Mouse (Mus musculus) ES-E14 (cell line): ENCODE data around the gene 2410015M20Rik. TPM values are rescaled to one million over a fixed set of nuclear protein-coding genes. Genes with fewer than 3 reads are reported as not detected.

Experiments used
- DNase-seq: peaks from one replicate; pipeline ENCODE4 v3.0.0-alpha.2; 2013; ENCODE audit warnings: low read depth, low spot score
- H3K27ac ChIP-seq: 2 replicates; pipeline ENCODE4 v1.5.1; 2012; ENCODE audit warnings: low read depth, mild to moderate bottlenecking, low read length, moderate library complexity, mixed read lengths; ENCODE audit not compliant: poor library complexity, insufficient read depth, severe bottlenecking
- H3K36me3 ChIP-seq: 2 replicates; pipeline ENCODE4 v1.6.1; 2012; ENCODE audit warnings: mild to moderate bottlenecking, low read length, moderate library complexity, mixed read lengths; ENCODE audit not compliant: control insufficient read depth, poor library complexity, insufficient read depth, severe bottlenecking
- H3K4me1 ChIP-seq, 2 experiments: fragments of 150-350 bp in 1 of 2; sonication (generic) in 1 of 2; 2 replicates each; pipeline ENCODE4 v1.6.1; 2012; ENCODE audit warnings: low read length in 2 of 2, mild to moderate bottlenecking in 1 of 2, mixed read lengths in 1 of 2; ENCODE audit not compliant: control insufficient read depth in 2 of 2, insufficient read depth in 2 of 2, poor library complexity in 1 of 2
- H3K4me3 ChIP-seq, 2 experiments: fragments of 150-350 bp in 1 of 2; sonication (generic) in 1 of 2; 2 replicates each; pipeline ENCODE4 v1.5.1; 2012; ENCODE audit warnings: low read length in 2 of 2, low read depth in 1 of 2, mild to moderate bottlenecking in 1 of 2, mixed read lengths in 1 of 2; ENCODE audit not compliant: insufficient read depth in 1 of 2, poor library complexity in 1 of 2, severe bottlenecking in 1 of 2
- H3K9ac ChIP-seq: 2 replicates; pipeline ENCODE4 v1.6.1; 2012; ENCODE audit warnings: low read depth, mild to moderate bottlenecking, low read length, mixed read lengths; ENCODE audit not compliant: poor library complexity, insufficient read depth, severe bottlenecking
- H3K9me3 ChIP-seq: fragments of 150-350 bp; sonication (generic); 2 replicates; pipeline ENCODE4 v1.6.1; 2012; ENCODE audit warnings: low read depth, mild to moderate bottlenecking, low read length; ENCODE audit not compliant: control insufficient read depth, insufficient read depth
- CHD2 ChIP-seq: IDR thresholded peaks from 2 replicates; pipeline ENCODE4 v1.6.1; 2014; ENCODE audit warnings: mild to moderate bottlenecking, low read depth, low read length, inconsistent platforms
- HCFC1 ChIP-seq: IDR thresholded peaks from 2 replicates; pipeline ENCODE4 v1.6.1; 2012; ENCODE audit warnings: low read length, inconsistent platforms, borderline replicate concordance; ENCODE audit not compliant: insufficient read depth
- MAFK ChIP-seq: IDR thresholded peaks from 2 replicates; pipeline ENCODE4 v1.6.1; 2014; ENCODE audit warnings: mild to moderate bottlenecking, low read depth, low read length, inconsistent platforms; ENCODE audit not compliant: insufficient read depth
- ZC3H11A ChIP-seq: IDR thresholded peaks from 2 replicates; pipeline ENCODE4 v1.6.1; 2012; ENCODE audit warnings: low read depth, mild to moderate bottlenecking, inconsistent platforms, low read length, borderline replicate concordance
- ZNF384 ChIP-seq: IDR thresholded peaks from 2 replicates; pipeline ENCODE4 v1.6.1; 2012; ENCODE audit warnings: low read depth, low read length, inconsistent platforms
- in situ Hi-C, 2 experiments: fragments of 600-800 bp; cut with MboI; formaldehyde crosslinking; loops; one replicate each; pipeline ENCODE4 v1.15.1; 2025; ENCODE audit warnings: low sequenced_read_pairs in 2 of 2, inconsistent platforms in 1 of 2; ENCODE audit not compliant: unreplicated experiment in 2 of 2
- total RNA-seq: library from RNA; depleted of rRNA; stranded (reverse); fragments of 300-350 nt; gene quantifications from 2 replicates; pipeline ENCODE4 v1.2.3, GENCODE M21; 2012

Gene 2410015M20Rik
- total RNA-seq, 1 experiment = 236 TPM

DNA sequence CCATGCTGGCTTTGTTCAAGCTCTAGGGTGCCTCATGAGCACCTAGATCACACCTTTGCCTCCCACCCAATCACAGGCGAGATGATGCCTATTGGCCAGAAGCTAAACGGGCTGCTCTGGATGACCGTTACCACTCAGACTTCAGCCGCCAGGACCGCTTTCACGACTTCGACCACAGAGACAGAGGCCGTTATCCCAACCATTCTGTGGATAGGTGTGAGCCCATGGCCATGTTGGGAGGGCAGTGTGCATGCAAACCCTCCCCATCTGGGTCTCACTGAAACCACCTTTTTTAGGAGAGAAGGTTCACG is 5.5 kb downstream of the 2410015M20Rik start:
- peaks cover 2 to 5% of the 10 kb centered on the region in 2 experiments; a peak in 3 of 4 replicates for H3K4me1 ChIP-seq
- H3K4me3 ChIP-seq = no peak overlapping the region
- TF ChIP-seq HCFC1 = no peak
- in situ Hi-C loops = no loop called here
- H3K36me3 ChIP-seq = peaks cover 78% of the 10 kb centered on the region
- no peak for DNase-seq
- H3K9me3 ChIP-seq = no peaks in the 10 kb centered on the region
- no peak overlapping the region for H3K9ac ChIP-seq
- H3K27ac ChIP-seq = no peak overlapping the region

GRCm38 (mm10) chr17:56603186-56604069 is 6.1 kb downstream of the 2410015M20Rik start:
- H3K9ac ChIP-seq = peak overlapping the region; percentile 0; the same call in 1 of the 2 replicates
- no peak for DNase-seq
- TF ChIP-seq MAFK (no peak), ZC3H11A (no peak), CHD2 (no peak), ZNF384 (no peak), HCFC1 (no peak)
- no peaks in the 10 kb centered on the region for H3K9me3 ChIP-seq
- in situ Hi-C loops = no loop called here
- peak overlapping the region in 1 of 2 experiments; percentile 18; a peak in 1 of 4 replicates for H3K4me3 ChIP-seq
- no peak overlapping the region for H3K27ac ChIP-seq
- peaks cover 0 to under 1% of the 10 kb centered on the region in 2 experiments; a peak in 2 of 4 replicates for H3K4me1 ChIP-seq
- peaks cover 78% of the 10 kb centered on the region for H3K36me3 ChIP-seq

- no peak overlapping the region for H3K27ac ChIP-seq
- DNase-seq = no peak
- TF ChIP-seq ZC3H11A (no peak), HCFC1 (no peak), ZNF384 (no peak), MAFK (no peak), CHD2 (no peak)
- H3K9me3 ChIP-seq = no peaks in the 10 kb centered on the region
- no peak overlapping the region for H3K4me3 ChIP-seq
- H3K9ac ChIP-seq = no peak overlapping the region
- in situ Hi-C loops = no loop called here
- H3K4me1 ChIP-seq = no peaks in the 10 kb centered on the region; a peak in 1 of 4 replicates
- H3K36me3 ChIP-seq = peaks cover 79% of the 10 kb centered on the region
These were observed 15.9 kb downstream of the 2410015M20Rik start for GRCm38 (mm10) chr17:56593527-56594271.

DNA sequence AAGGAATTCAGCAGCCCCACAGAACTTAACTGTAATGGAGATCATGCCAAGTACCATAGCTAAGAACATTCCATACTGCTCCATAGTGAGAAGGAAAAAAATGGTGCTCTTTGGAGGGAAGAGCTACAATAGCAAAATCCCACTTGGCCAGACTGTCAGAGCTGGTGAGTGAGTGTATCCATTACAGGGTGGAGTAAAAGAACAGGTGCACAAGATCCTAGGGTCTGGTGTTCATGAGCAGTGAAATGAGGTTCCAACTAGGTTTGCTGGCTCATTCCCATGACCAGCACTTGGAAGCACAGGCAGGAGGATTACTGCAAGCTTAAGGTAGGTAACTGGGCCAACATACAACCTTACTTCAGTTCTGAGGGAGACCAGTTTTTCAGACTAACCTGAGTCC is 17.0 kb downstream of the 2410015M20Rik start:
- no peaks in the 10 kb centered on the region for H3K9me3 ChIP-seq
- no peaks in the 10 kb centered on the region; a peak in 1 of 4 replicates for H3K4me1 ChIP-seq
- H3K27ac ChIP-seq = no peak overlapping the region
- no peak overlapping the region for H3K9ac ChIP-seq
- in situ Hi-C loops = no loop called here
- no peak for DNase-seq
- TF ChIP-seq MAFK (no peak), ZNF384 (no peak), ZC3H11A (no peak), CHD2 (no peak), HCFC1 (no peak)
- H3K36me3 ChIP-seq = peaks cover 82% of the 10 kb centered on the region
- H3K4me3 ChIP-seq = no peak overlapping the region

DNA sequence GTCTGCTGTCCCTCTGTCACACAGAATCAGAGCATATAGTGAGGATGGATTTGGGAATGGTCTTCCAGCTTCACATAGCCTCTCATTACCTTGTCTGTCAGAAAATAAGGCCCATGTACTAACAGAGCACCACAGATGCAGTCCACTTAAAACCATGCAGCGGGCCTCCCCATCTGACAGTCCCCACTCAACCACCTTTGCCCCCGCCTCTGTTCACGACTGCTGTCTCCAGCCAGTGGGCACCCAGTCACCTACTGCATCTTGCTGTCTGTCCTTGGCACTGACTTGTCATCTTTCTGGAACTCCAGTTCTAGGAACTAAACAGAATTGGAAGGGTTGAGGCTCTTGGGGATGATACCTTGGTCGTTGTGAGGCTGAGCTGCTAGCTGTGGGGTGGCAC is 20.6 kb downstream of the 2410015M20Rik start:
- Histone ChIP-seq H3K9ac (no peak overlapping the region), H3K4me3 (no peak overlapping the region), H3K4me1 (peaks cover 2 to 9% of the 10 kb centered on the region in 2 experiments; a peak in 2 of 4 replicates), H3K9me3 (no peaks in the 10 kb centered on the region), H3K36me3 (peaks cover 60% of the 10 kb centered on the region), H3K27ac (no peak overlapping the region)
- DNase-seq = no peak
- TF ChIP-seq CHD2 (no peak), ZC3H11A (no peak), MAFK (no peak), HCFC1 (no peak), ZNF384 (no peak)
- in situ Hi-C loops = no loop called here
